Mouse (Mus musculus) liver, embryonic 15.5 days (tissue): ENCODE measurements around the gene Zfpl1. TPM values are rescaled to one million over a fixed set of nuclear protein-coding genes. Genes with fewer than 3 reads are reported as not detected.
"Not testable (repeated sequence)": the region's sequence is repeated elsewhere in the genome, so short reads cannot be mapped to it uniquely, and the experiment has no call there.

Experiments
- ATAC-seq: fragments of 200-750 bp; cut with Nextera tagmentation; 2 replicates; pipeline ENCODE4 v1.8.0; 2017; ENCODE audit warnings: moderate number of reproducible peaks, mild to moderate bottlenecking, moderate library complexity; ENCODE audit not compliant: insufficient read depth
- H3K27ac ChIP-seq: fragments of 300-500 bp; sonication (generic); replicated peaks from 2 replicates; pipeline ENCODE4 v1.5.1; 2015; ENCODE audit warnings: mild to moderate bottlenecking, inconsistent platforms
- H3K27me3 ChIP-seq: fragments of 300-500 bp; sonication (generic); 2 replicates; pipeline ENCODE4 v1.6.1; 2015; ENCODE audit warnings: mild to moderate bottlenecking, inconsistent platforms
- H3K36me3 ChIP-seq: fragments of 300-500 bp; sonication (generic); replicated peaks from 2 replicates; pipeline ENCODE4 v1.6.1; 2015; ENCODE audit warnings: moderate library complexity, mild to moderate bottlenecking, inconsistent platforms
- H3K4me1 ChIP-seq: fragments of 300-500 bp; sonication (generic); replicated peaks from 2 replicates; pipeline ENCODE4 v1.6.1; 2015; ENCODE audit warnings: inconsistent platforms
- H3K4me2 ChIP-seq: fragments of 300-500 bp; sonication (generic); 2 replicates; pipeline ENCODE4 v1.6.1; 2015; ENCODE audit warnings: moderate library complexity, mild to moderate bottlenecking, inconsistent platforms
- H3K4me3 ChIP-seq: fragments of 300-500 bp; sonication (generic); replicated peaks from 2 replicates; pipeline ENCODE4 v1.5.1; 2015; ENCODE audit warnings: mild to moderate bottlenecking, inconsistent platforms
- H3K9ac ChIP-seq: fragments of 300-500 bp; sonication (generic); 2 replicates; pipeline ENCODE4 v1.6.1; 2015; ENCODE audit warnings: moderate library complexity, mild to moderate bottlenecking, inconsistent platforms
- H3K9me3 ChIP-seq: fragments of 300-500 bp; sonication (generic); replicated peaks from 2 replicates; pipeline ENCODE4 v1.6.1; 2016; ENCODE audit warnings: inconsistent platforms
- WGBS: fragments of 180-500 bp; shearing (Covaris S2); methylation state at CpG from one replicate; pipeline ENCODE4 v1.1.7; 2015; ENCODE audit warnings: mixed read lengths; ENCODE audit not compliant: insufficient replicate concordance; 5-methylcytosine and 5-hydroxymethylcytosine counted together
- polyA plus RNA-seq: library from polyadenylated mRNA; unstranded; fragments of >200 nt; fragmentation: Nextera tagmentation; extraction: Ambion mirVana; gene quantifications from 2 replicates; pipeline ENCODE4 v1.2.1, GENCODE M21; 2015

Zfpl1 gene
- polyA plus RNA-seq, 1 experiment from 2014 or later, result 19.7 TPM

GRCm38 (mm10) chr19:6056696-6057095, 28.1 kb downstream of the Zfpl1 start:
- no peaks in the 10 kb centered on the region for H3K9me3 ChIP-seq
- peak overlapping the region; percentile 83 for H3K4me2 ChIP-seq
- no peaks in the 10 kb centered on the region for H3K27me3 ChIP-seq
- 46% methylated on average over 4 of the region's 4 CpGs for WGBS
- peaks cover 47% of the 10 kb centered on the region for H3K4me1 ChIP-seq
- H3K9ac ChIP-seq, result peak overlapping the region; percentile 88
- H3K36me3 ChIP-seq, result peaks cover 62% of the 10 kb centered on the region
- no peak for ATAC-seq
- peak overlapping the region; percentile 81 for H3K4me3 ChIP-seq
- H3K27ac ChIP-seq, result peak overlapping the region; percentile 70

- Histone ChIP-seq H3K4me2 (no peak overlapping the region), H3K27me3 (no peaks in the 10 kb centered on the region), H3K4me3 (no peak overlapping the region), H3K9me3 (no peaks in the 10 kb centered on the region), H3K27ac (no peak overlapping the region), H3K36me3 (peaks cover 75% of the 10 kb centered on the region), H3K4me1 (peaks cover 37% of the 10 kb centered on the region), H3K9ac (no peak overlapping the region)
- ATAC-seq, result no peak
- 73% methylated on average over 5 of the region's 5 CpGs for WGBS
Observed at GRCm38 (mm10) chr19:6054296-6054695, 30.5 kb downstream of the Zfpl1 start.

- Histone ChIP-seq H3K36me3 (peaks cover 80% of the 10 kb centered on the region), H3K4me1 (peaks cover 45% of the 10 kb centered on the region)
- no peak for ATAC-seq
Observed at GRCm38 (mm10) chr19:6052516-6052915, 32.2 kb downstream of the Zfpl1 start.

GRCm38 (mm10) chr19:6048681-6049410, 35.9 kb downstream of the Zfpl1 start:
- 48% methylated on average over 11 of the region's 11 CpGs for whole genome bisulfite sequencing
- Histone ChIP-seq H3K9ac (peak overlapping the region; percentile 73), H3K36me3 (peaks cover 60% of the 10 kb centered on the region), H3K4me2 (peak overlapping the region; percentile 77), H3K4me3 (peak overlapping the region; percentile 87), H3K27me3 (no peaks in the 10 kb centered on the region), H3K27ac (peak overlapping the region; percentile 99), H3K4me1 (peaks cover 54% of the 10 kb centered on the region), H3K9me3 (no peaks in the 10 kb centered on the region)
- ATAC-seq, result no peak

More at GRCm38 (mm10) chr19:6052516-6052915, 32.2 kb downstream of the Zfpl1 start:
- Histone ChIP-seq H3K9ac (no peak overlapping the region), H3K4me2 (no peak overlapping the region), H3K9me3 (no peaks in the 10 kb centered on the region), H3K27ac (no peak overlapping the region), H3K4me3 (no peak overlapping the region), H3K27me3 (no peaks in the 10 kb centered on the region)
- 83% methylated on average over 7 of the region's 7 CpGs for WGBS

GRCm38 (mm10) chr19:6047899-6048166, 36.9 kb downstream of the Zfpl1 start:
- Histone ChIP-seq H3K36me3 (peaks cover 50% of the 10 kb centered on the region), H3K4me3 (peak overlapping the region; percentile 87), H3K4me2 (peak overlapping the region; percentile 77), H3K9me3 (no peaks in the 10 kb centered on the region), H3K27me3 (no peaks in the 10 kb centered on the region), H3K9ac (peak overlapping the region; percentile 73), H3K4me1 (peaks cover 48% of the 10 kb centered on the region), H3K27ac (peak overlapping the region; percentile 99)
- no peak for ATAC-seq
- WGBS, result 73% methylated on average over 8 of the region's 8 CpGs

- Histone ChIP-seq H3K9me3 (no peaks in the 10 kb centered on the region), H3K27me3 (no peaks in the 10 kb centered on the region), H3K4me3 (peak overlapping the region; percentile 87), H3K27ac (peak overlapping the region; percentile 99), H3K4me2 (peak overlapping the region; percentile 77), H3K36me3 (peaks cover 45% of the 10 kb centered on the region), H3K4me1 (peaks cover 48% of the 10 kb centered on the region), H3K9ac (peak overlapping the region; percentile 73)
- WGBS, result 1% methylated on average over 44 of the region's 44 CpGs
- peak; percentile 7 for ATAC-seq
Observed at GRCm38 (mm10) chr19:6047154-6047898, 37.4 kb downstream of the Zfpl1 start.

GRCm38 (mm10) chr19:6046294-6047153, 38.2 kb downstream of the Zfpl1 start, which contains the start of gene Syvn1:
Gene Syvn1, plus strand, starts transcription at chr19:6046576.
- Histone ChIP-seq H3K9me3 (no peaks in the 10 kb centered on the region), H3K4me3 (peak within 1 kb of the TSS; percentile 87), H3K4me2 (peak within 1 kb of the TSS; percentile 77), H3K27me3 (no peaks in the 10 kb centered on the region), H3K4me1 (peaks cover 48% of the 10 kb centered on the region), H3K36me3 (peaks cover 37% of the 10 kb centered on the region), H3K9ac (peak within 1 kb of the TSS; percentile 73), H3K27ac (peak within 1 kb of the TSS; percentile 99)
- ATAC-seq, result peak; percentile 90
- under 1% methylated on average over 65 of the region's 65 CpGs for WGBS

- Histone ChIP-seq H3K4me1 (peaks cover 42% of the 10 kb centered on the region), H3K27me3 (no peaks in the 10 kb centered on the region), H3K9me3 (no peaks in the 10 kb centered on the region), H3K36me3 (peaks cover 28% of the 10 kb centered on the region), H3K4me3 (peak overlapping the region; percentile 87), H3K4me2 (peak overlapping the region; percentile 77), H3K9ac (peak overlapping the region; percentile 73), H3K27ac (peak overlapping the region; percentile 99)
- WGBS, result 12% methylated on average over 20 of the region's 20 CpGs
- peak; percentile 55 for ATAC-seq
Observed at GRCm38 (mm10) chr19:6045366-6046293, 39.1 kb downstream of the Zfpl1 start.

- not testable (repeated sequence) for H3K27me3 ChIP-seq, H3K9me3 ChIP-seq, H3K9ac ChIP-seq, ATAC-seq, H3K4me2 ChIP-seq, H3K4me3 ChIP-seq, H3K27ac ChIP-seq
- WGBS, result 30% methylated on average over 4 of the region's 4 CpGs
- H3K4me1 ChIP-seq, result peaks cover 36% of the 10 kb centered on the region
- H3K36me3 ChIP-seq, result peaks cover 13% of the 10 kb centered on the region
Observed at GRCm38 (mm10) chr19:6044102-6044501, 40.7 kb downstream of the Zfpl1 start.

- Histone ChIP-seq H3K4me3 (no peak overlapping the region), H3K4me2 (no peak overlapping the region), H3K36me3 (no peaks in the 10 kb centered on the region), H3K9ac (no peak overlapping the region), H3K4me1 (peaks cover 21% of the 10 kb centered on the region), H3K27me3 (no peaks in the 10 kb centered on the region), H3K27ac (no peak overlapping the region), H3K9me3 (no peaks in the 10 kb centered on the region)
- 75% methylated on average over 9 of the region's 9 CpGs for WGBS
- ATAC-seq, result no peak
Observed at GRCm38 (mm10) chr19:6042293-6042692, 42.5 kb downstream of the Zfpl1 start.
